Mouse (Mus musculus): Measurements from ENCODE around the gene Mob3b. TPM values are rescaled to one million over a fixed set of nuclear protein-coding genes. Genes with fewer than 3 reads are reported as not detected.

Mob3b gene
- polyA plus RNA-seq, 1 experiment from 2014 or later: 14.1 TPM

GRCm38 (mm10) chr4:35066163-35066562, 91.1 kb downstream of the Mob3b start:
- no peak overlapping the region for H3K4me3 ChIP-seq
- DNase-seq (ENCODE audit: low spot score): no peak
- no peaks in the 10 kb centered on the region for H3K9me3 ChIP-seq (replicated peaks)
- 67% methylated on average over 4 of the region's 4 CpGs for WGBS
- no peak overlapping the region for H3K27ac ChIP-seq
- H3K4me1 ChIP-seq: peaks cover 36% of the 10 kb centered on the region
- H3K27me3 ChIP-seq (ENCODE audit: low read depth, poor library complexity, severe bottlenecking): no peaks in the 10 kb centered on the region
- H3K36me3 ChIP-seq: no peaks in the 10 kb centered on the region

- no peak overlapping the region for H3K4me3 ChIP-seq
- no peaks in the 10 kb centered on the region for H3K36me3 ChIP-seq
- H3K27me3 ChIP-seq (ENCODE audit: low read depth, poor library complexity, severe bottlenecking): no peaks in the 10 kb centered on the region
- no peaks in the 10 kb centered on the region for H3K9me3 ChIP-seq (replicated peaks)
- WGBS: 39% methylated on average over 15 of the region's 15 CpGs
- peaks cover 36% of the 10 kb centered on the region for H3K4me1 ChIP-seq
- no peak overlapping the region for H3K27ac ChIP-seq
- no peak for DNase-seq (ENCODE audit: low spot score)
Measured at GRCm38 (mm10) chr4:35065075-35065838, 92.0 kb downstream of the Mob3b start.

- H3K36me3 ChIP-seq: no peaks in the 10 kb centered on the region
- no peak overlapping the region for H3K4me3 ChIP-seq
- 78% methylated on average over 7 of the region's 7 CpGs for WGBS
- H3K27ac ChIP-seq: no peak overlapping the region
- no peaks in the 10 kb centered on the region for H3K27me3 ChIP-seq (ENCODE audit: low read depth, poor library complexity, severe bottlenecking)
- peaks cover 29% of the 10 kb centered on the region for H3K4me1 ChIP-seq
- DNase-seq (ENCODE audit: low spot score): no peak
- H3K9me3 ChIP-seq (replicated peaks): no peaks in the 10 kb centered on the region
Measured at GRCm38 (mm10) chr4:35063146-35063719, 94.1 kb downstream of the Mob3b start.

GRCm38 (mm10) chr4:35060964-35061363, 96.3 kb downstream of the Mob3b start:
- H3K9me3 ChIP-seq (replicated peaks): no peaks in the 10 kb centered on the region
- no peak for DNase-seq (ENCODE audit: low spot score)
- no peak overlapping the region for H3K4me3 ChIP-seq
- no peaks in the 10 kb centered on the region for H3K27me3 ChIP-seq (ENCODE audit: low read depth, poor library complexity, severe bottlenecking)
- WGBS: 77% methylated on average over 1 of the region's 1 CpGs
- peaks cover 19% of the 10 kb centered on the region for H3K4me1 ChIP-seq
- H3K36me3 ChIP-seq: no peaks in the 10 kb centered on the region
- no peak overlapping the region for H3K27ac ChIP-seq

- Histone ChIP-seq H3K27me3 (ENCODE audit: low read depth, poor library complexity, severe bottlenecking) (no peaks in the 10 kb centered on the region), H3K9me3 (replicated peaks) (no peaks in the 10 kb centered on the region), H3K27ac (no peak overlapping the region), H3K4me1 (peaks cover 14% of the 10 kb centered on the region), H3K4me3 (no peak overlapping the region), H3K36me3 (no peaks in the 10 kb centered on the region)
- no peak for DNase-seq (ENCODE audit: low spot score)
- 94% methylated on average over 3 of the region's 3 CpGs for WGBS
Measured at GRCm38 (mm10) chr4:35060401-35060800, 96.9 kb downstream of the Mob3b start.

GRCm38 (mm10) chr4:35054362-35054761, 102.9 kb downstream of the Mob3b start:
- no peaks in the 10 kb centered on the region for H3K9me3 ChIP-seq (replicated peaks)
- WGBS: 88% methylated on average over 2 of the region's 2 CpGs
- no peak overlapping the region for H3K27ac ChIP-seq
- no peak for DNase-seq (ENCODE audit: low spot score)
- H3K36me3 ChIP-seq: no peaks in the 10 kb centered on the region
- H3K4me1 ChIP-seq: peaks cover 22% of the 10 kb centered on the region
- no peaks in the 10 kb centered on the region for H3K27me3 ChIP-seq (ENCODE audit: low read depth, poor library complexity, severe bottlenecking)
- H3K4me3 ChIP-seq: no peak overlapping the region

- H3K9me3 ChIP-seq (replicated peaks): no peaks in the 10 kb centered on the region
- H3K4me3 ChIP-seq: no peak overlapping the region
- no peaks in the 10 kb centered on the region for H3K27me3 ChIP-seq (ENCODE audit: low read depth, poor library complexity, severe bottlenecking)
- H3K36me3 ChIP-seq: no peaks in the 10 kb centered on the region
- no peak overlapping the region for H3K27ac ChIP-seq
- H3K4me1 ChIP-seq: peaks cover 28% of the 10 kb centered on the region
- no peak for DNase-seq (ENCODE audit: low spot score)
- WGBS: 46% methylated on average over 6 of the region's 6 CpGs
Measured at GRCm38 (mm10) chr4:35052174-35052942, 104.9 kb downstream of the Mob3b start.

GRCm38 (mm10) chr4:35051152-35051551, 106.1 kb downstream of the Mob3b start:
- no peaks in the 10 kb centered on the region for H3K9me3 ChIP-seq (replicated peaks)
- 83% methylated on average over 7 of the region's 7 CpGs for WGBS
- no peak overlapping the region for H3K4me3 ChIP-seq
- H3K4me1 ChIP-seq: peaks cover 28% of the 10 kb centered on the region
- no peak for DNase-seq (ENCODE audit: low spot score)
- H3K27ac ChIP-seq: no peak overlapping the region
- H3K36me3 ChIP-seq: no peaks in the 10 kb centered on the region
- no peaks in the 10 kb centered on the region for H3K27me3 ChIP-seq (ENCODE audit: low read depth, poor library complexity, severe bottlenecking)

GRCm38 (mm10) chr4:35049742-35050058, 107.6 kb downstream of the Mob3b start:
- Histone ChIP-seq H3K27me3 (ENCODE audit: low read depth, poor library complexity, severe bottlenecking) (no peaks in the 10 kb centered on the region), H3K27ac (peak overlapping the region; percentile 53; the same call in 1 of the 2 replicates), H3K36me3 (no peaks in the 10 kb centered on the region), H3K9me3 (replicated peaks) (no peaks in the 10 kb centered on the region), H3K4me3 (no peak overlapping the region), H3K4me1 (peaks cover 28% of the 10 kb centered on the region)
- DNase-seq (ENCODE audit: low spot score): no peak
- 24% methylated on average over 5 of the region's 5 CpGs for WGBS

GRCm38 (mm10) chr4:35049036-35049741, 108.1 kb downstream of the Mob3b start:
- no peak overlapping the region for H3K4me3 ChIP-seq
- H3K27me3 ChIP-seq (ENCODE audit: low read depth, poor library complexity, severe bottlenecking): no peaks in the 10 kb centered on the region
- peaks cover 28% of the 10 kb centered on the region for H3K4me1 ChIP-seq
- WGBS: 24% methylated on average over 9 of the region's 9 CpGs
- peak overlapping the region; percentile 53; the same call in 1 of the 2 replicates for H3K27ac ChIP-seq
- DNase-seq (ENCODE audit: low spot score): no peak
- no peaks in the 10 kb centered on the region for H3K36me3 ChIP-seq
- H3K9me3 ChIP-seq (replicated peaks): no peaks in the 10 kb centered on the region

GRCm38 (mm10) chr4:35040896-35041295, 116.4 kb downstream of the Mob3b start:
- 97% methylated on average over 5 of the region's 5 CpGs for WGBS
- DNase-seq (ENCODE audit: low spot score): no peak
- H3K4me3 ChIP-seq: no peak overlapping the region

GRCm38 (mm10) chr4:35040306-35040705, 117.0 kb downstream of the Mob3b start:
- Histone ChIP-seq H3K27ac (no peak overlapping the region), H3K4me1 (no peaks in the 10 kb centered on the region), H3K36me3 (no peaks in the 10 kb centered on the region), H3K4me3 (no peak overlapping the region), H3K27me3 (ENCODE audit: low read depth, poor library complexity, severe bottlenecking) (no peaks in the 10 kb centered on the region), H3K9me3 (replicated peaks) (no peaks in the 10 kb centered on the region)
- 98% methylated on average over 1 of the region's 1 CpGs for WGBS
- DNase-seq (ENCODE audit: low spot score): no peak

More at GRCm38 (mm10) chr4:35040896-35041295, 116.4 kb downstream of the Mob3b start:
- Histone ChIP-seq H3K27ac (no peak overlapping the region), H3K36me3 (no peaks in the 10 kb centered on the region), H3K27me3 (ENCODE audit: low read depth, poor library complexity, severe bottlenecking) (no peaks in the 10 kb centered on the region), H3K4me1 (no peaks in the 10 kb centered on the region), H3K9me3 (replicated peaks) (no peaks in the 10 kb centered on the region)
